Mouse (Mus musculus) olfactory bulb, adult 2 months (tissue): Measurements from ENCODE around the gene Rbm38.

ENCODE experiments used
- CTCF ChIP-seq: fragments of 200-500 bp; IDR thresholded peaks from 2 replicates; pipeline ENCODE4 v1.5.1; 2012; ENCODE audit warnings: low read depth, mild to moderate bottlenecking, low read length, moderate library complexity; ENCODE audit not compliant: insufficient read depth
- POLR2A ChIP-seq: fragments of 200-500 bp; IDR thresholded peaks from 2 replicates; pipeline ENCODE4 v1.6.1; 2012; ENCODE audit warnings: mild to moderate bottlenecking, low read depth, low read length, moderate library complexity; ENCODE audit not compliant: insufficient read depth

GRCm38 (mm10) chr2:173049231-173049630, 28.9 kb downstream of the Rbm38 start:
- TF ChIP-seq CTCF (no peak), POLR2A (no peak)
